Mouse (Mus musculus): Measurements from ENCODE around the gene Ktn1. TPM values are rescaled to one million over a fixed set of nuclear protein-coding genes. Genes with fewer than 3 reads are reported as not detected.

The Ktn1 gene
- total RNA-seq (2021), result 10 to 100 TPM; 82.5 to 86.2 TPM
- long read RNA-seq, experiment 1, full-length matches to known transcripts, result 1 of 81 reads
- long read RNA-seq, experiment 1, partial matches to known transcripts, result 7 of 81 reads
- long read RNA-seq, experiment 1, other reads (novel, unspliced or antisense), result 73 of 81 reads
- long read RNA-seq, experiment 2, full-length matches to known transcripts, result 1 of 49 reads
- long read RNA-seq, experiment 2, partial matches to known transcripts, result 5 of 49 reads
- long read RNA-seq, experiment 2, other reads (novel, unspliced or antisense), result 43 of 49 reads

DNA sequence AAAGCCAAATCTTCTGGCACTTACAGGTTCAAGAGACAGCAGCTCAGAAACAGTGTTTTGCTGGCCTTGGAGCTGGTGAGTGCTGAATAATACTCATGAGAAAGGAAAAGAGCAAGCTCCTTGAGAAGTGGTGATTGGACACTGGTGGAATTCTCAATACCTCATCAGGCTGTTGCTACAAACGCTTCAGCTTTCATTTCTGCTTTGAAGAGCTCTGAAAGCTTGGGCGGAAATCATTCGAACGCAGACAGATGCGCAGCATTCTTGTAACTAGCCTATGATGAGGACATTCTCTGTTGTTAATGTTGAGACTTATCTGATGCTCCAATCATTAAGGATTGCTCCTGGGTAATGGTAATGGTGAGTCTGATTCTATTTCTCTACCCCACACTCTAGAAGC, at the start of gene Ktn1:
TSS of gene Ktn1 (plus strand) at position 231 of the 400 bp plus-strand sequence.
- DNase-seq (ENCODE audit: low spot score in 2 of 2), result no peak

DNA sequence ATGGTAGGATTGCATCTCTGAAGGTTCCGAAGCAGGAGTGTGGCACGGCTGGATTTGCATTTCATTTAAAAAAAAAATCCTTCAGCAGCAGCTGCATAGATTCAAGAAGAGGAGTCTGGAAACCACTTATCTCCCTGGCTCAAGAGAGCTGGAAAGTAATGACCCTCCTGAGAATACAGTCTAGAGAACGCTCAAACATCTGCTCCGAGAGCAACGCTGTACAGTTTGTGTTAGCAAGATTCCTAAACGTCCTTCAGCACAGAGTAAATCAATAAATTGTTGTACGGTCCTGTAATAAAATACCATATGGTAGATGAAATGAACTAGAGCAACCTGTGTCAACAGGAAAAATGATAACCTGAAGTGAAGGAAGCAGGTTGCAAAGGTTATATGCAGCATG, 35.0 kb upstream of the Ktn1 start:
- DNase-seq (ENCODE audit: low spot score in 2 of 2), result no peak

DNA sequence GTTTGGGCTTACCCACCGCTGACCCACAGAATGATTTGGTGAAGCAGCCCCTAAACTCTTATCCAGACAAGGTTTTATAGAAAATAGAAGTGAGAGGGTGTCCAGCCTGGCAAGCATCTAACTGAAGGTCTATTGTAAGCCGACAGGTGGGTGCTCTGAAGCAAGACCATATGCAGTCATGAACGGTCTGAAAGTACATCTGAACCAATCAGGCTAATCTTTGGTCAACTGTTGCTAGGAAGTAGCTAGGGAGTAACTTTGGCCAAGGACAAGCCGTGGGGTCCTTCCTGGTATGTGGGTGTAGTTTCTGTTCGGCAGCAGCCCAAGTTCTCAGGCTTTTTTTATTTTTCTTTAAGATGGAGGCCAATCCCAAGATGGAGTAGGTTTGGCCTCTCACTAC, 29.4 kb upstream of the Ktn1 start:
- no peak for DNase-seq (ENCODE audit: low spot score in 2 of 2)

DNA sequence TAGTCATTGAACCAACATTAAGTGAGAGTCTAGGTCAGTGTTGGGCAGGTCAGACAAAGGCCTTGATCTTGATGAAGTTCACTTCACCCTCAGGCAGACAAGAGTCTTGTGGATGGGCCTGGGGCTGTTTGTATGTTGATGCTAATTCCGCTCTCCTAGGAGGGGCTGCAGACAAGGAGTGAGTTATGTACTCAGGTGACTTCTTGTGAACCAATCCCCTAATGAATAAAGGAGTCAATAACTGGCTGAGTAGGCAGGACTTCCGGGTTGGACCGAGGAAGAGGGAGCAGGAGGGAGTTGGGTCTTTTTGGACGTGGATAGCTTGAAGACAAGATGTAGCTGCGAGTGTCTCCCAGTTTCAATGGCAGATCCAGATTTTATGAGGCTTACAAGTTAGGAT, 26.3 kb upstream of the Ktn1 start:
- no peak for DNase-seq (ENCODE audit: low spot score in 2 of 2)

DNA sequence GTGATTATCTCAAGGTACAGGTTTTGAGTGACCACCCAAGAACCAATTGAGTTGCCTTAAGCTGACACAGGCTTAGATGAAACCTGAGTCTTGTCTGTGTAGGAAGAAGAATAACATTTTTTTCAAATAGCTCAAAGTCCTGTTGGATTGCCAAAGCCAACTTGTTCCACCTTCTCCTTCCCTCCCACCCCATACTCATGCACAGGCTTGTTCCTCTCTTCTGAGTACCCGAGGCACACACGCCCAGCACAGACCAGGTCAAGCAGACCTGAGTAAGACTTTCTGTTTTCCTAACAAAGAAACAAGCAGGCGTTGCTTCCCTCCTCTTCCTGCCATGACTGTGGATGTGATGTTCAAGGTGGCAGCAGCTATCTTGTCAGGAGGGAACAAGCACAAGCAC, 23.4 kb upstream of the Ktn1 start:
- no peak for DNase-seq (ENCODE audit: low spot score in 2 of 2)

DNA sequence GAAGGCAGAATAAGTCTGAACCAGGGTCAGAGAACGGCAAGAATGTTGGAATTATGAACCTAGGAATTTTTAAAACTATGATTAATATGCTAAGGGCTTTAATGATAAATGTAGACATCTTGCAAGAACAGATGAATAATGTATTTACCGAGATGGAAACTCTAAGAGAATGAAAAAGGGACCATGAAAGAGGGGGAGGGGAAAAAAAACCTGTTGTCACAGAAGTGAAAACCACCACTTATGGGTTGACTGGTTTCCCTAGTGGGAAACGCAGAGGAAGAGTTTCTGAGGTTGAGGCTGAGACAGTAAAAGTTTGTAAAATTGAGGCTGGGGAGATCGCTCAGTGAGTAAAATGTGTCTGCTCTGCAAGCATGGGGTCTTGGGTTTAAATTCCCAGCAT, 22.1 kb upstream of the Ktn1 start:
- no peak for DNase-seq (ENCODE audit: low spot score in 2 of 2)

DNA sequence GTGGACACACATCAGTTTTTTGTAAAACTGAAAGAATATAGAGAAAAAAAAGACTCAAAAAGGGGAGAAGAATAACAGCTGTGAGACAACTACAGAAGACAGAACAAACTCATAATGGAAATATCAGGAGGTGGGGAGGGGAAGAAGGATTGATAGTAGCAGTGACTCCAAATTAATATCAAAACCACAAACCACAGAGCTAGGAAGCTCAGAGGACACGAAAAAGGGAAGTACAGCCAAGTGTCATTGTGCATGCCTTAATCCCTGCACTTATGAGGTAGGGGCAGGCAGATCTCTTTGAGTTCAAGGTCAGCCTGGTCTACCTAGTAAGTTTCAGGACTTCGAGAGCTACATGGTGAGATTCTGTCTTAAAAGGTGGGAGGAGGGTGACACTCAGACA, 21.4 kb upstream of the Ktn1 start:
- no peak for DNase-seq (ENCODE audit: low spot score in 2 of 2)

DNA sequence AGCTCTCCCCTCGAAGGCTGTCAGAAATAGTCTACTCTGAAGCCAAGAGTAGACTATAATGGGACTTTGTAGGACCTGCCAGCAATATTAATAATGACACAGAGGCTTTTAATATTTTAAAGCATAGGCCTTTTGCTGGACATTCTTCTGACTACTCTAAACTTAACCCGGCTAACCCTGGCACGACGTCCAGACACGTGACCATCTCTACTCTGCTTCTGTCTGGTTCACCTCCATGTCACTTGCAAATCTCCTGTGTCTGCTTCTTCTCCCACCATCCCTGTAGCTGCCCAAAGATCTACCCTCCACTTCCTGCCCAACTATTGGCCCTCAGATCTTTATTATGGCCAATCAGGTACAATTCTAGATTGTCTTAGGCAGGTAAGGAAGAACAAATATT, 20.9 kb upstream of the Ktn1 start:
- DNase-seq (ENCODE audit: low spot score in 2 of 2), result no peak

DNA sequence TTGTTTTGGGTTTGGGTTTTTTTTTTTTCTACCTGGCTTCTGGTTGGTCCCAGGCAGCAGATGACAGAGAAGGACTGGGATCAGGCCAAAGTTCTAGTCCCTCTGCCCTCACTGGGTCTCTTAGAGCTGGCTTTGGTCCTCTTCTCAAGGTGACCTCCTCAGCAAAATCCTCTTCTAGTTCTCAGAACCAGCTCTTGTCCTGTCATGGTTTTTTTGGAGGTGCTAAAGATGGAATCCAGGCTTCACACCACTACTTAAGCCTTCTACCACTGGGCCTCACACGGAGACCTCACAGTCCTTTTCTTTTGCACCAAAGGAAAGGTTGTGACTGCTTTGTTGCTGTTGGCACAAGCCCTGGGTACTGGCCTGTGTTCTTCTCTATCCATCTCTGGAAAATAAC, 15.8 kb upstream of the Ktn1 start:
- DNase-seq (ENCODE audit: low spot score in 2 of 2), result no peak

DNA sequence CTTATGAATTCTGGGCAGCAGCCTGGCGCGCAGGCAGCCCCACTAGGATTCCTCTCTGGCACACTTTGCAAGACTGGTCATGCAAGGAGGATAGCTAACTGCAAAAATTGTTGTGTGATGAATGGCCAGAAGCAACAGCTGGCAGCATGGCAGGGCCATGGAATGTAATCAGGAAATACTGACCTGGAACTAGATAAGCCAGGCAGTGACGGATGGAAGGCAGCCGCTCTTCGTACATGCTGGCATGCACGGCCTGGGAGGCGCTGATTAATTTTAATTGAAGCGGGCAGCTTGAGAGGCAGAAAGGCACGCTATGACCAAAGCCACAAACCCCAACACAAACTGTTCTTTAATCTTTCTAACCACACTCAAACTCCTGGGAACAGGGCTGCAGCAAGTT, 13.8 kb upstream of the Ktn1 start:
- no peak for DNase-seq (ENCODE audit: low spot score in 2 of 2)

DNA sequence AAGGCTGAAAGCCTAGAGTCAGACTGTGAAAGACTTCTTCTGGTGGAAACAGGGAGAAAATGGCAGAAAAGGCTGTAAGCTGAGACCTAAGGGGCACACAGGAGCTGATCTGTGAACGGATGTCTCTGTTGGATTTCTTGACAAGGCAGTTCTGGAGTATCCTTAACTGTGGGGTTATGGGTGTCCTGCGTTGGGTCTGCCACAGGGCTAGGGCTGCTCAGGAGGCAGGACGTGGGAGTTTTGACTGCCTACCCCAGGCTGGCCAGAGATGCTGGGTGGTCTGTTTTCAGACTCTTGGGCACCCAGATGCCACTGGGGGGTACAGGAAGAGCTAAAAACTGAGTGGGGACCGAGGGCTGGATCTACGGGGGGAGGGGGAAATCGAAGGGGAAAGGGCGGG, 13.4 kb upstream of the Ktn1 start:
- DNase-seq (ENCODE audit: low spot score in 2 of 2), result no peak

DNA sequence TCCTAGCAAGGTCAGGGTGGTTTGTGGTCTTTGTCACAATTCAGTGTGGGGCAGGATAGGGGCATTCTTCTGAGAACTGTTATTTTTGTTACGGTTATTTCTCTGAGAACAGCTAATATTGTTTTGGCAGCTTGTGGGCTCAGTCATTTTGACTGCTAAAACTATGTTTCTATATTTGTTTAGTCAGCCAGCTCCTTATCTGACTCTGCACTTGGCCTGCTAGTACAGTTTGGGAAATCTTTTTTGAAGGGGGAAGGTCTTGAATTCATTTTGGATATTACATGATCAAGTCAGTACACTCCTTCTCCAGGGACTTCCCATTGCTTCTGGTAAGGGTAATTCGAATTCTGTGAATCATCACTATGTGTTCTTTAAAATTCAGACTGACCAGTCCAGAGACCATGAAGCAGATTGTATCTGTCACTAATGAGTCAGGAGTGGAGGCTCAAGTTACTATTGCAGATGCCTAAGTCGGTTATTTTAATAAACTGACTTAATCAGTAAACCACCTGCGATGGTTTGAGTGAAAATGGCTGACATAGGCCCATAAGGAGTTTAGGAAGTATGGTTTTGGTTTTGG, 9.8 kb upstream of the Ktn1 start:
- DNase-seq (ENCODE audit: low spot score in 2 of 2), result no peak

DNA sequence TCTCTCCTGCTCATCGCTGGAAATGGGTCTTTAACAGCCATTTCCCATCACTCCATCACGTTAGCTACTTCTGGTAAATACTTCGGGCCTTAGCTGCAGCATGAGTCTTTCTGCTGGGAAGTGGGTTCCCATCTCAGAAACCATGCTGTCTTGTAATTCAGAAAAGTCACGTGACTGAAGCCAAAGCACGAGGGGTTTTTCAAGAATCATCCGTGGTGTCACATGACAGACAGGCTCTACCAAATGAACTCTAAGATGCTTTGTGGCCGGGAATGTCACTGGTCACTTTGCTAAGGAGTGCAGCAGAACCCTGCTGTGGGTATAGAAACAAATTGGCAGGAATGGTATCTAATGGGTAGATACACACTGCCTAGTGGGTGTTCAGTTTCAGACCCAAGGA, 2.6 kb upstream of the Ktn1 start:
- no peak for DNase-seq (ENCODE audit: low spot score in 2 of 2)

DNA sequence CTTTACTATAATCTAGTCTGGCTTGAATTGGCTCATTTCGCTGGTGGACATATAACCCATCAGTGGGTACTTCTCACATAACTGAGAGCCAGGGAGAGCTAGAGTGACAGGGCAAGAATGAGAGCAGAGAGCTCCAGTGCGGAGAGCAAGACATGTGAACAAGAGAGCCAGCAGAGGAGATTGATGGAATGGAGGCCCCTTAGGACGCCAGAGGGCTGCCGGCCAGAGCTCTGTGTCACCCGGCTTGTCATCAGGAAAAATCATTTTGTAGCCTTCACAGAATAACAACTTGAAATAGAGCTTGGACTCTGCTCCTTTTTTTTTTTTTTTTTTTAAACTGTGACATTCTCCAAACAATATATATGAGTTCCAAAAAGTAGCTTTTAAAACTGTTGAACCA, 2.0 kb upstream of the Ktn1 start:
- no peak for DNase-seq (ENCODE audit: low spot score in 2 of 2)

DNA sequence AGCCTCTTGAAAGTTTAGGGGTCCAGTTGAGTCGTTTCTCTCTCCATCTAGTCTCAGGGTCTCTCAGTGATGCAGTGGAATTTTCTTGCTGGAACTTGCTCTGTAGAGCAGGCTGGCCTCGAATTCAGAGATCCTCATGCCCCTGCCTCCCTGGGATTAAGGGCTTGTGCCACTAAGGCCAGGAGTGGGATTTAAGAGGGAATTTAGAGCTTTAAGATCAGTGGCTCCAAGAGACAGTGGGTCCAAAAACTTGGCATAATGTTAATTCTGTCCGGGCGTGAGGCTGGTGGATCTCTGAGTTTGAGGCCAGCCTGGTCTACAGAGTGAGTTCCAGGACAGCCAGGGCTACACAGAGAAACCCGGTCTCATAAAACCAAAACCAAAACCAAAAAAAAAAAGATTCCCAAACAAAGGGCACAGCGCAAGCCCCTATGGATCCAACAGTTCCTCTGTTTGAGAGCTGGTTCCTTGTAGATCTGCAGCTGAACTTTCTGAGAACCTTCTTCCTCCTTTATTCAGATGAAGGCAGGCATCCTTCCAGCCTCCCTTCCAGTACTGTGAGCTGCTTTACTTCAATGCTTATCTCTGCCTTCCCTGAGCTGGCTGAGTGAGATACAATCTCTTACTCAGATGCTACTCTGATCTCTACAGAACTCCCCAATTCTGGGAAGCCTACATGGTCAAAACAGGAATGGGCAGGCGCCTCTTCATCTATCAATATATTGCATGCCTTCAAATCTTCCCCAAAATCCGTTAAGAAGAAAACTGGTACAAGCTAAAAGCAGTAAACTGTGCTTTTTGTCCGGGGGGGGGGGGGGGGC, 1.3 kb upstream of the Ktn1 start:
- no peak for DNase-seq (ENCODE audit: low spot score in 2 of 2)

DNA sequence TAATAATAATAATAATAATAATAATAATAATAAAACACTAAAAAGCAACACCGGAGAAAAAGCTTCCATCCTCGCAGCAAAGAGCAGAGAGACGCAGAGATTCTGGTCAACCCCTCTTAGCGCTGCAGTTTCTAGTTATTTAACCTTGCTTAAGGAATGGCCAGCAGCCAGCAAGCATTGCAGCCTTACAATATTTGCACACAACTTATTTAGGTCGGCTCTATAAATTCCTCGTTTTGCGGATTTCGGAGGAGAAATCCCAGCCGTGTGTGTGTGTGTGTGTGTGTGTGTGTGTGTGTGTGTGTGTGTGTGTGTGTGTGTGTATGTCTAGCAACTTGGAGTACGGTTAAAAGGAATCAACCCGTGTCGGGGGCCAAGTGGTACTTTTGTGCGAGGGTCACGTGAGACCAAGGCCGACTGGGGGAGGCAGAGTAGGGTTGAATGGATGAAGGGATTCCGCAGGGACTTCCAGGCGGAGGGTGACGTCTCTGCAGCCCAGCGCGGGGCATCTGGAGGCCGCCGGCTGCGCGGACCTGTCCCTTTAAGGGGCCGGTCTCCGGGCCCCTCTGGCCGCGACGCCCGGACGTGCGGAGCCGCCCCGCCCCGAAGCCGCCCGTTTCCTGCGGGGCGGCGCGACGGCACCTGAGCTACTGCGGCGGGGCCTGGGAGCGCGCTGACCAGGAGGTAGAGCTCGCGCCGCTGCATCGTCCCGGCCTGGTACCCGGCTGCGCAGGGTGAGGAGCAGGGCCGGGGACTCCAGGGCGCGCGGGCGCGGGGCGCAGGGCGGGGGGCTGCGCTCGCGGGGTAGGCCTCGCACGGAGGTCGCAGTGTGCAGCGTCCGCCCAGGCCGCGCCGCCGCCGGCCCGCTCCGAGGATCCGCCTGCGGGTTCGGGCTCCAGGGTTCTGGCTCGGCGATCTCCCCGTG, 720 bp downstream of the Ktn1 start:
- peak; percentile 64 to 83 for DNase-seq (ENCODE audit: low spot score in 2 of 2)

DNA sequence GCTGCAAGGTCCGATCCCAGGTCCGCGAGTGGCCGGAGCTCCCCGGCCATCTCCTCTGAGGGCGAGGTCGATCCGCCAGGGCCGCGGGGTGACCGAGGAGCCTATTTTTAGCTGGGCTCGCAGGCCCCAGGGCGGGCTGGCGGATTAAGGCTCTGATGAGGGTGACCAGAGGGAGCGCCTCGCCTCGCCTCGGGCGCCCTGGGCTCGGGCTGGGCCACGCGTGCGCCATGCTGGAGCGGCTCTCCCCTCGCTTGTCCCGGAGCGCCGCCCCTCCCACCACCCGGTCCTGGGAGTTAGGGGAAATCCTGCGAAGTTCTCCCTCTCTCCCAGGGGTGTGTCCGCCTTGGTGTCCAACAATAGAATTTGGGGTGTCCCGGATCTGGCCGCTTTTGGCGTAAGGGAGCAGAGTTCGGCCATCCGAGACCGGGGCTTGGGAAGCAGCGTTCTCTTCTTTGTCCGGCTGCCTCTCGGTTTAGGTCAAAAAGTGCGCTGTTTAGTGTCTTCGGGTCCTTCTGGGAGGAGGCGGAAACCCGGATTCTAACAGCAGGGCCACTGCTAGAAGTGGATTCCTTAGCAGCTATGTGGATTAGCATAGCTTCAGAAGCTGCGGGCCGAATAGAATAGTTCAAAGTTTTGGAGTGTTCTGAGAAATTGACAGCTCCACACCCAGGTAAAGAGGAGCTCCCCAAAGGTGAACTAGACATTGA, 1.5 kb downstream of the Ktn1 start:
- DNase-seq (ENCODE audit: low spot score in 2 of 2), result peak; percentile 21 to 48

DNA sequence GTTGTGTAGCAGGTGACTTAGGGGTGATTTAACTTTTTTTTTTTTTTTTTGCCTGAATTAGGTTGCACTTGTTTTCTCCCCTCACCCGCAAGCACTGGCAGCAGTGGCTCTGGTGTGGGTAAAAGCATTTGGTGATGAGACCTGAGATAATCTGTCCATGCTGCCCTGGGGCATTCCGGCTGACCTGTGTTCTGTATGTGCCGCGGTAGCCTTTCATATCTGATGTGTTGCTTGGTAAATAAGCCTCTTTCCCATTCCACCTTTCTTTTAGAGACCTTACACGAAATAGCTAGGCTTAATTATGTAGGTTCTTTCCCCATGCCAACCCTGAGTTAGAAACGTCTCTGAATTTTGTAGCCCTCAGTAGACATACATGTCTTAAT, 2.1 kb downstream of the Ktn1 start:
- no peak for DNase-seq (ENCODE audit: low spot score in 2 of 2)

DNA sequence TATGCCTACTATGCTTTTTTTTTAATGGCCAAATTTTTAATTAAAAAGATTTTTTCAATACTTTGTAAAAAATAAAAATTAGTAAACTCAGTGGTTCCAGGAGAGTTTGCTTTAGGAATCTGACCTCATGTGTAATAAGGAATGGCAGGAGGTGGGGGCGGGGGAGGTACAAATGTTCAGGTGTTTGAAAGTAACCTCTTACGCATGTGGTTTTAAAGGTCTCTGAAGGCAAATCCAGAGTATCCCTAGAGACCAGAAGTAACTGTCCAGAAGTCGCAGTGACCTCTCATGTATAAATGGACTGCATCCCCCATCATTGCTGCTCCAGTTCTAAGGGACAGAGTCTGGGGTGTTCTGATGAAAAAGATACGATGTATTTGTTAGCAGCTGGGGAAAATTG, 3.0 kb downstream of the Ktn1 start:
- DNase-seq (ENCODE audit: low spot score in 2 of 2), result no peak

DNA sequence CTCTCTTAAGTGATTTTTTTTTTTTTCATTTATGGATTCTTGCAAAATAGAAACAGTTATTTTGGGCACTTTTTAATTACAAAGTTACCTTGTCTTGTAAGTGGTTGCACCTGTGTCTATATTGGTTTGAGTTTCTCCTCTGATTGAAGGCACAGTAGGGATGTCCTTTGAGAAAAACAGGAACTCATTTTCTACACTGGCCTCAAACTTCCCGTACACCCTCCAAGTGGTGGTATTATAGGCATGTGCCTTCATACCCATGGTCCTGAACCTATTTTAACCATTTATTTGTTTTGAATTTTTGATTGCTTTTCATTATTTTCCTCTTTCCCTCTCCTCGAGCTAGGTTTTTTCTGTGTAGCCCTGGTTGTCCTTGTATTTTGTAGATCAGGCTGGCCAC, 7.2 kb downstream of the Ktn1 start:
- DNase-seq (ENCODE audit: low spot score in 2 of 2), result no peak
